Mouse (Mus musculus) urinary bladder, postnatal 36 days (tissue): ENCODE measurements around the gene Myt1.
"Not testable (repeated sequence)": the region's sequence is repeated elsewhere in the genome, so short reads cannot be mapped to it uniquely, and the experiment has no call there.

Experiments used
- DNase-seq, 2 experiments: peaks; one replicate each; pipeline ENCODE4 v3.0.0; 2022; ENCODE audit warnings: low spot score in 2 of 2, mixed read lengths in 1 of 2

Myt1 gene

GRCm38 (mm10) chr2:181777715-181778114 lies 14.6 kb downstream of the Myt1 start:
- no peak for DNase-seq

- no peak for DNase-seq
These were observed 18.3 kb downstream of the Myt1 start for GRCm38 (mm10) chr2:181781421-181781820.

GRCm38 (mm10) chr2:181787852-181788251 lies 24.7 kb downstream of the Myt1 start:
- DNase-seq: no peak

DNA sequence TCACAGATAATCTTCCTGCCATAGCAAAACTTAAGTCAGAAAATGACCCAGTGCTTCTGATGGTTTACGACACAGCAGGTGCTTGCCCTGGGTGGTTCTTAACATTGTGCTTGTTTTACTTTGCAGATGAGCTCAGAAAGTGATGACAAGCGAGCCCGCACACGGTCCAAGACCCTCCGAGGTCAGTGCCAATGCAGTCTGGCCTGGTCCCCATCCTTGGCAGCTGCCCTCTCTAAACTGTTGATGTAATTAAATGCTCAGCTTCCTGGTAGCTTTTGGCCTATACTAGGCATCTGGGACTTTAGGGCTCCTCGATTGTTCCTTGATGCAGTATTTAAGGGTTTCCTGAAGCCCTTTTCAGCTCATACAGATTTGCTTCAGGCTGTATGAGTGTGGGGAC lies 26.3 kb downstream of the Myt1 start:
- no peak for DNase-seq

GRCm38 (mm10) chr2:181793186-181793585 lies 30.1 kb downstream of the Myt1 start:
- DNase-seq: not testable (repeated sequence)

DNA sequence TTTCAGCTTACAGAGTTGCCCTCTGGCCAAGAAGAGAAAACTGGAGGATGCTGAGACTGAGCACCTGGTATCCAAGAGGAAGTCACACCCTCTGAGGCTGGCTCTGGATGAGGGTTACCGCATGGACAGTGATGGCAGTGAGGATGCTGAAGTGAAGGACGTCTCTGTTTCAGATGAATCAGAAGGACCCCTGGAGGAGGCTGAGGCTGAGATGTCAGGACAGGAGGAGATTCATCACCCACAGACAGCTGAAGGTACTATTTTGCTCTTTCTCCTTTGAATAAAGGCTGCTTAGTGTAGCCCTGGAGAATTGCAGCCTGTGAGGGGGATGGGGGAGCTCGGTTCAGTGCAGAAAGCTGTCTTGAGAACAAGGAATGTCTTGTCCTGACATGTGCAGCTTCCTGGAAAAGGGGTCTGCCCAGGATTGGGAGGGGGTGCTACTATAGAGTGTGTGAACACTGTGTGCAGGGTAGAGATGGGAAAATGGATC lies 32.6 kb downstream of the Myt1 start:
- no peak for DNase-seq

GRCm38 (mm10) chr2:181797672-181798071 lies 34.5 kb downstream of the Myt1 start:
- DNase-seq: no peak

DNA sequence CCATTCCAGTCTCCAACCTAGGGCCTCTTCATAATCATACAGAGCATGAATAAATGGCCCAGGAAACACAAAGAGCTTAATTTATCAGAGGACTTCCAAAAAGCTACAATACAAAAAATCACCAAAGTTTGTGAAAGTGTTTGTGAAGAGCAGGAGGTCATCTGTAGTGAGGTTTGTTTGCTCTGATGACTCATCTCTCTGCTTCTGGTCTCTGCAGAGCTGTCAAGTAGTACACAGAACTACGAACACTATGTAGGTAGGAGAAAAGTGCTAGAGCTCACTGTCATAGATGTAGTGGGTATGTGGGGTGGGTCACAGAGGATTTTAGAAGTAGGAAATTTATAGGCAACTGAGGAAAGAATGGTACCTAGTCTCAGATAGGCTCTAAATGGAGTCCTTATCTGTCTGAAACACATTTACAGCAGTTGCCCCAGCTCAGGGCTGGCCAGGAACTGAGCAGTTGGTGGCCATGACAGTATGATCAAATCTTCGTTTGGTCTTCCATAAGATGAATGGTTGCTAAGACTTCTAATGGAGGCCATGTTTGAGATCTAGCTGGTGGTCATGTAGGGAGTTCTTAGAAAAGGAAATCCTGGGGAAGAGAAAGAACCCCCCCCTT lies 66.0 kb downstream of the Myt1 start:
- DNase-seq: no peak

- no peak for DNase-seq
These were observed 69.6 kb downstream of the Myt1 start for GRCm38 (mm10) chr2:181832745-181833144.

DNA sequence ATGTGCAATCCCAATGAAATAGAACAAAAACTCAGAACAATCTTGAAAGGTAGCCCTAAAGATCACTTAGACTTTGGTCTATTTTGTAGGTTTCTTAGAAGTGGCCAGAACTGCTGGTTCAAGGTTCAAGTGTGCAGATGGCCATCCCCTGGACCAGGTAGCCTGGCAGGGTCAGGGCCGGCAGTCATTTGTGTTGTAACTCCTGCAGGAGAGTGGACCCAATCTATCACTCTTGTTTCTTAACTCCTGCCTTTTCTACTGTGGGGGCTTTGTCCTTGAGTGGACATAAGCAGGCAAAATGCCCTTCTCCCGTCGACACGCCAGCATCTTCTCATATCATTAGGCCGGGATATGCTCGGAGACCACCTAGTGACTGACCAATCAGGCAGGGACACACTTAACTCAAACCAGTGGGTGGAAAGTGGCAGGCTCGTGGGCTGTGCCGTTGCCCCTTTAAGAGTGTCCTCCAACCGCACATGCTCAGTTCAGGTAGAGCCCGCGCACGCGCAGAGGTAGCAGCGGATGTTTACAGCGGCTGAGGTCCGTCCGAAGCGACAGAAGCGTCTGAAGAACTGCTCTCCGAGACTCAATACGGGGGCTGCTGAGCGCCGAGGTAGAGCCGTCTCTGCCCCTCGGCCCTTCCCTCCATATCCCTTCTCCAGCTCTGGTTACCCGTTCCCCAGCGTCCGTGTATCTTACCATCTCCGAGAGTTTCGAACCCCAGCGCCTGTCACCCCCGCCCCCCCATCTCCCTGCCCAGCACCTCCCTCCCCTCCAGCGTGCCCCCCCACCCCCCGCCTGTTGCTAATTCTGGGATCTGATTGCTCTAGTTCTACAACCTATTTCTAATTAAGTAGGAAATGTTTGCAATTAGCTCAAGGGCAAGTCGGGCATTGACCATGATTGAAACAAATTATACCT lies 74.5 kb downstream of the Myt1 start, which contains the start of gene Pcmtd2:
TSS of gene Pcmtd2 (plus strand) at position 483 of the 921 bp plus-strand sequence.
- peak; percentile 87 to 91 for DNase-seq

- no peak for DNase-seq
These were observed 75.2 kb downstream of the Myt1 start for GRCm38 (mm10) chr2:181838293-181838680.

DNA sequence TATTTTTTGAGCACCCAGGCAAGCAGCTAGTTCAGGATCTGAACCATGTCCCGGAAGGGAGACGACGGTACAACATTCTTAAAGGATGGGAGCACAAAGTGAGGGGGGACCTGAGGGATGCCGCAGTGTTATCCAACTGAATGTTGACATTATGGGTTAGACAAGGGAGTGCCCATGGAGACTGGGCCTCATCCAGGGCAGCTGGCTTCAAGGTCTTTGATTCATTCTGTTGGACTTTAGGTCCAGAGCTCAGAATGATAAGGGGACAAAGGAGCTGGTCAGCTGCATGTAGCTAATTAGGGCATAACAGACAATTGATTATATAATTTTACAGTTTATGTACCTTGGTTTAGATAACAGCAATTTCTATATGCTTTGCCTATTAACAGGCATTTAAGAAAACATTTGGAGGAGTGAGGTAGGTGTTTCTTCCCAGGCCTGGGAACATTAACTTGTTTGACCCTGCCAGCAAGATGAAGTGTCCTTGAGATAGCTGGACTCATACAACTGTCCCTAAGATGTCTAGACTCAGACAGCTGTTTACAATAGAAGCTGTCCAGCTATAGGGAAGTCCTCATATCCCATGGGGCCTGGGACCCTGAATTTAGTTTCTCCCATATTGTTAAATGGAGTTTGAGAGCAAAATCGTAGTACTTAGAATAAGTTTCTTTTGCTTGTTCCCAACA lies 82.7 kb downstream of the Myt1 start:
- no peak for DNase-seq

DNA sequence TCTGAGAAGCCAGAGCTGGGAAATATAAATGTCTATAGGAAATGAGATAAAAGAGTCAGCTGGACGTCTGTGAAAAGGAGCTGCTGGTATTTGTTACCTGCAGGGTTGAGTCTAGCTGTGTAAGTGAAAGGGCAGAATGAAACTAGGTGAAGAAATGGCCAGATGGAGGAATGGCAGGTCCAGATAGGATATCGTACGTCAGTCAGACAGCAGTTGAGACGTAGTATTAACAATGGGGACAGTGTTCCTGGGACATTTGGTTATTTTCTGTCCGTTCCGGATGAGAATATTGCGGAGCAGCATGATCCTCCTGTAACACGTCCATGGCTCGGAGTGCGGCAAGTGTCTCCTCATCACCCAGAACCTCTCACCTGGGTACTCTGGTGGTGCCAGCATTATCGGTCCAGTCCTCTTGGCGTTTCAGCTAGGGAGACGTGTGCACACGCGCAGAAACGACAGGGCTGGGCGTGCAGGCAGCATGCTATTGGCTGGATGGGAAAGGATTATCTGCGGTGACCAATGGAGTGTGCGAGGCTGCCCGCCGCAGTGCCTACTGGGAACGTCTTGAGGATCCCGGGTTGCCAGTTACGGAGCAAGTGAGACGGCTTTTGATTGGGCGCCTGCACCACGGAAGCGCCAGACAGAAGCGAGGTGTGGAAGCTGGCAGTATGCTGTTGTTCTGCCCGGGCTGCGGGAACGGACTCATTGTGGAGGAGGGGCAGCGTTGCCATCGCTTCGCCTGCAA lies 100.8 kb downstream of the Myt1 start, which contains the start of gene Polr3k:
TSS of gene Polr3k (plus strand) at position 547 of the 745 bp plus-strand sequence.
- peak; percentile 81 to 94 for DNase-seq

DNA sequence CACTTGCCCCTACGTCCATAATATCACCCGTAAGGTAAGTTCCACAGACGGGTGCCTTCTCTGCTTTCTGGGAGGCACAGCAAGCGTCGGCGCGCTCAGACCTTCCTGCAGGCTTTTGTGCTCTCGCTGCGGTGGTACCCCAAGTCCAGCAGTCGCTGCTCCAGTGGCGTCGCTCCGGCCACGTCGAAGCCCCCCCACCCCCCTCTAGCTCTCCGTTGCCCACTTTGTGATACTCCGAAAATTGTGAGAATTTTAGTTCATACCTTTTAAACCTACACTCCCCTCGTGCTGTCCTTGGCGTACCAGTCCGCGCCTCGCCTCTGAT lies 101.4 kb downstream of the Myt1 start:
- DNase-seq: no peak

- DNase-seq: peak; percentile 47 to 66
These were observed 103.8 kb downstream of the Myt1 start for GRCm38 (mm10) chr2:181866931-181867330.

DNA sequence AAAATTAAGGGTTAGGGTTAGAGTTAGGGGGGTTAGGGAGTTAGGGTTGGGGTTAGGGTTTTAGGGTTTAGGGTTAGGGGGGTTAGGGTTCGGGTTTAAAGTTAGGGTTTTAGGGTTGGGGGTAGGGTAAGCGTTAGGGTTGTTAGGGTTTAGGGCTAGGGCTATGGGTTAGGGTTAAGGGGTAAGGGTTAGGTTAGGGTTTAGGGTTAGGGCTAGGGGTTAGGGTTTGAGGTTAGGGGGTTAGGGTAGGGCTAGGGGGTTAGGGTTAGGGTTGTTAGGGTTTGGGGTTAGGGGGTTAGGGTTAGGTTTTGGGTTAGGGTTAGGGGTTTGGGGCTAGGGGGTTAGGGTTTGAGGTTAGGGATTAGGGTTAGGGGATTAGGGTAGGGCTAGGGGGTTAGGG lies 107.9 kb downstream of the Myt1 start:
- no peak for DNase-seq
